Mouse (Mus musculus) adrenal gland, postnatal 25 days (tissue): Measurements from ENCODE around the gene Hist4h4. TPM values are rescaled to one million over a fixed set of nuclear protein-coding genes. Genes with fewer than 3 reads are reported as not detected.

Experiments
- DNase-seq: peaks from one replicate; pipeline ENCODE4 v3.0.0; 2021; ENCODE audit warnings: mixed read lengths
- microRNA-seq, 2 experiments: library from miRNA; unstranded; fragments of <30 nt; microRNA quantifications; one replicate each; pipeline ENCODE4 v1.2.0; 2021
- total RNA-seq: library from RNA; stranded (reverse); gene quantifications from 2 replicates; pipeline ENCODE4 v1.2.3, GENCODE M21; 2021

Hist4h4 gene
- total RNA-seq, 1 experiment from 2014 or later, result 16.1 TPM

- no peak for DNase-seq
Observed at GRCm38 (mm10) chr6:136782761-136783160, 21.5 kb downstream of the Hist4h4 start.

- DNase-seq, result no peak
Observed at GRCm38 (mm10) chr6:136782146-136782545, 22.1 kb downstream of the Hist4h4 start.

DNA sequence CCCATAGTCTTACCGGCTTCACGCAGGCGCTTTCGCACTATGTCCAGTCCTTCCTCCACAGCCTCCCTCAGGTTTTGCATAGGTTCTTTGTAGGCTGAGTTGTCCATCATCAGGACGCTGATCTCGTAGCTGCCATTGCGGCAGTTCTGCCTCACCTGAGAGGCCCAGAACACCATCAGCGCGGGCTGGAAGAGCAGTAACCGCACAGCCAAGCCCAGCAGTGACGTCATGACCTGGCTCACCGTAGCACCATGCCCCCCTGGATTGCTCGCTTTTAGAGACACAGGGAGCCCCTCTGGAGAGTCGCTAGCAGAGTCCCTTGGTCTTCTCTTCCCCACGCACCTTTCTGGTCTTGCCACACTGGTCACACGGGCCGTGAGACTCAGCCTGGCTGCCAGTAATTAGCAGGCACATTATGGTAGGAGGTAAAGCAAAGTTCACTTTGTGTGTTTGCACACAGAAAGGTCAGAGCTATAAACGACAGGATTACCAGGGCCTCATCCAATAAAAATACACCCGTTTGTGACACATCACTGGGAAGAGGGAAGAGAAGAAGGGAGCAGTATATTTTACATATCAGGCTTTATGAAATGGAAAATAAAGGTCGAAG, 22.7 kb downstream of the Hist4h4 start, which contains the start of gene Gucy2c:
Gene Gucy2c, minus strand, starts transcription at position 389 of the 610 bp plus-strand sequence.
- no peak for DNase-seq

- DNase-seq, result no peak
Observed at GRCm38 (mm10) chr6:136776392-136776791, 27.8 kb downstream of the Hist4h4 start.

DNA sequence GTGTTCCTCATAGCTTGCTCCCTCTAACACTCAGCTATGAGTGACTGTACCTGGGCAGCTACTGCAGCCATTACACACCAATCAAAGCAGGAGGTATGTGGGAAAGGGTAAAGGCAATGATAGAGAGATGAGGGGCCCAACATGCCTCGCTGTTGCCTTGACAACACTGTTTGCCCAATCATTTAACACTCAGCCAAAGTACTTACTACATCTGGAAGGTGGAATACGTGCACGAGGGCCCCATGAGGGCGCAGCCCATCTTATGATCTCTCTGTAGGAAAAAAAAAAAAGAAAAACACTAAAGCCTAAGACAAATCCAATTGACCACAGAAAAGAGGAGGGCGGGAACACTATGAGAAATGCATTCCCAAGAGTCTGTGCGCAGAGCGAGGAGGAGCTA, 34.4 kb downstream of the Hist4h4 start:
- no peak for DNase-seq

GRCm38 (mm10) chr6:136769143-136769542, 35.1 kb downstream of the Hist4h4 start:
- DNase-seq, result no peak

DNA sequence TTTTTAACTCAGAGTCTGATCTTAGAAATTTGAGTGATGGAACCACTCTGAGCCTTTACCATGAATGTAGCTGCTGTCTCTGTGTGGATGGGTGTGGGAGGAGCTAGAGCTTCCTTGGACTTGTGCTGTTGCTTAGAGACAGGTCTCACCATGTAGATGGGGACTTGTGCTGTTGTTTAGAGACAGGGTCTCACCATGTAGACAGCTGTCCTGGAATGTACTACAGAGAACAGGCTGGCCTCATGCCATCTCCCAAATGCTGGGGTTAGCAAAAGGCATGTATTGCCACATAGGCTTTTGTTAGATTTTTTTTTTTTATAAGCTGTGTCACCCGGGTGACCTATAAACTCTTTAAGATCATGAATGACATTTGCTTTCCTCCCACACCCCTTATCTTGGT, 40.3 kb downstream of the Hist4h4 start:
- DNase-seq, result no peak

Small RNAs within 50 kb of the gene (microRNA-seq; reads per million reads assigned to microRNA genes)
- 0 reads per million in 2 experiments for gene Gm44364

Other genes with a start within 250 kb of the Hist4h4 start
- gene Plbd1, start 142.5 kb downstream of the Hist4h4 start, total RNA-seq, result 27.3 and 36.0 TPM in 2 replicates
- not detected in 2 replicates for gene Gucy2c, start 22.6 kb downstream of the Hist4h4 start, total RNA-seq
- 196 and 200 TPM in 2 replicates for gene H2afj, start 3.8 kb upstream of the Hist4h4 start, total RNA-seq
- gene BC049715, start 23.2 kb upstream of the Hist4h4 start, total RNA-seq, result 0.24 and 0.94 TPM in 2 replicates
- 73.2 and 79.7 TPM in 2 replicates for gene Wbp11, start 23.8 kb upstream of the Hist4h4 start, total RNA-seq
- 0.30 TPM in 1 of 2 replicates, not detected in the other for gene Smco3, start 31.0 kb upstream of the Hist4h4 start, total RNA-seq
- 5.3 and 5.4 TPM in 2 replicates for gene Art4, start 53.3 kb upstream of the Hist4h4 start, total RNA-seq
- gene Mgp, start 71.4 kb upstream of the Hist4h4 start, total RNA-seq, result 77.2 and 83.9 TPM in 2 replicates
- not detected in 2 replicates for gene Erp27, start 117.8 kb upstream of the Hist4h4 start, total RNA-seq
- 0.39 TPM in 1 of 2 replicates, not detected in the other for gene Pde6h, start 119.4 kb upstream of the Hist4h4 start, total RNA-seq
- gene Arhgdib, start 137.5 kb upstream of the Hist4h4 start, total RNA-seq, result 15.7 and 21.7 TPM in 2 replicates